Mouse (Mus musculus): ENCODE data around the gene Nxph1.

GRCm38 (mm10) chr6:8970576-8970975 lies 22.3 kb downstream of the Nxph1 start:
- TF ChIP-seq CTCF (IDR thresholded peaks at IDR 0.05; ENCODE audit: insufficient read depth, low read depth, low read length) (no peak), POLR2A (IDR thresholded peaks at IDR 0.05; ENCODE audit: insufficient read depth, low read depth, low read length) (no peak)
